Mouse (Mus musculus) forebrain, embryonic 11.5 days (tissue): ENCODE measurements at regions not wholly inside any gene's neighbourhood (a gene's known extent, or its start where the extent isn't known, plus 50 kb on each side); places are given as distances from the start of the nearest gene placed in this dataset.

Source experiments
- ATAC-seq: fragments of 200-750 bp; cut with Nextera tagmentation; replicated peaks from 2 replicates; pipeline ENCODE4 v1.8.0; 2017; ENCODE audit warnings: moderate TSS enrichment; ENCODE audit not compliant: low FRiP score
- DNase-seq: peaks from one replicate; pipeline ENCODE4 v3.0.0-alpha.2; 2017; ENCODE audit warnings: low spot score
- H3K27ac ChIP-seq: fragments of 300-500 bp; sonication (generic); 2 replicates; pipeline ENCODE4 v1.5.1; 2014; ENCODE audit warnings: low read depth, low read length
- H3K27me3 ChIP-seq: fragments of 300-500 bp; sonication (generic); 2 replicates; pipeline ENCODE4 v1.6.1; 2014; ENCODE audit warnings: mild to moderate bottlenecking, low read length, mixed read lengths; ENCODE audit not compliant: control insufficient read depth, insufficient read depth
- H3K36me3 ChIP-seq: fragments of 300-500 bp; sonication (generic); 2 replicates; pipeline ENCODE4 v1.6.1; 2014; ENCODE audit warnings: mild to moderate bottlenecking, low read length, moderate library complexity, mixed read lengths; ENCODE audit not compliant: control insufficient read depth, insufficient read depth
- H3K4me1 ChIP-seq: fragments of 300-500 bp; sonication (generic); replicated peaks from 2 replicates; pipeline ENCODE4 v1.6.1; 2014; ENCODE audit warnings: low read length, mixed read lengths; ENCODE audit not compliant: control insufficient read depth, insufficient read depth
- H3K4me2 ChIP-seq: fragments of 300-500 bp; sonication (generic); 2 replicates; pipeline ENCODE4 v1.6.1; 2014; ENCODE audit warnings: low read depth, mild to moderate bottlenecking, low read length, moderate library complexity, mixed read lengths; ENCODE audit not compliant: severe bottlenecking
- H3K4me3 ChIP-seq: fragments of 300-500 bp; sonication (generic); 2 replicates; pipeline ENCODE4 v1.5.1; 2014; ENCODE audit warnings: low read depth, low read length
- H3K9ac ChIP-seq: fragments of 300-500 bp; sonication (generic); 2 replicates; pipeline ENCODE4 v1.6.1; 2014; ENCODE audit warnings: low read length
- H3K9me3 ChIP-seq: fragments of 300-500 bp; sonication (generic); 2 replicates; pipeline ENCODE4 v1.6.1; 2016; ENCODE audit warnings: low read length, mixed read lengths; ENCODE audit not compliant: control insufficient read depth
- WGBS: fragments of 180-500 bp; shearing (Covaris S2); extraction: QIAGEN DNeasy Blood & Tissue Kit; methylation state at CpG from one replicate; pipeline ENCODE4 v1.1.7; 2014; 5-methylcytosine and 5-hydroxymethylcytosine counted together

DNA sequence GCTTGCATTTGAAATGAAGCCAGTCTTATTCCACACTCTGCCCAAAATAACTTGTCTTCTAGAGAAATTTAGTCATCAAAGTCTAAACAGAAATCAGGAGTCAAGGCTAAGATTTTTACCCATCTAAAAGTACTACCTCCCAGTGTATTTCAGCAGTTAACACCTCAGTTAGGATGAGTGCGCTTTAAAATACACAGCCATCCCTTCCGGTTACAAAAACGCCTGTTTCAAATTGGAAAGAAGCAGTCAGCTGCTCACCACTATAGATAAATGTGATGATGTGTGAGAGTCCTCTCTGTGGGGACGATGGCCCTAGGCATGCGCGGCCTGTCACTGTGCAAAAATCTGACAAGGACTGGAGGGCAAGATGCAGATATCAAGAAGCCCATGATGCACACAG is 99.0 kb upstream of the Dazl start:
- H3K9ac ChIP-seq, result no peak overlapping the region
- H3K9me3 ChIP-seq, result no peaks in the 10 kb centered on the region
- 94% methylated on average over 6 of the region's 6 CpGs for WGBS
- no peak overlapping the region for H3K27ac ChIP-seq
- no peak overlapping the region for H3K4me2 ChIP-seq
- no peaks in the 10 kb centered on the region for H3K36me3 ChIP-seq
- no peak for DNase-seq
- ATAC-seq, result no peak
- H3K4me1 ChIP-seq, result no peaks in the 10 kb centered on the region
- H3K27me3 ChIP-seq, result no peaks in the 10 kb centered on the region
- no peak overlapping the region for H3K4me3 ChIP-seq

- H3K27ac ChIP-seq, result no peak overlapping the region
- no peaks in the 10 kb centered on the region for H3K9me3 ChIP-seq
- no peak overlapping the region for H3K9ac ChIP-seq
- WGBS, result 78% methylated on average over 2 of the region's 2 CpGs
- no peaks in the 10 kb centered on the region for H3K4me1 ChIP-seq
- ATAC-seq (no peak), DNase-seq (no peak)
- no peaks in the 10 kb centered on the region for H3K36me3 ChIP-seq
- no peaks in the 10 kb centered on the region for H3K27me3 ChIP-seq
- no peak overlapping the region for H3K4me3 ChIP-seq
- H3K4me2 ChIP-seq, result no peak overlapping the region
Measured at GRCm38 (mm10) chr17:50392966-50393365, 99.5 kb upstream of the Dazl start.

DNA sequence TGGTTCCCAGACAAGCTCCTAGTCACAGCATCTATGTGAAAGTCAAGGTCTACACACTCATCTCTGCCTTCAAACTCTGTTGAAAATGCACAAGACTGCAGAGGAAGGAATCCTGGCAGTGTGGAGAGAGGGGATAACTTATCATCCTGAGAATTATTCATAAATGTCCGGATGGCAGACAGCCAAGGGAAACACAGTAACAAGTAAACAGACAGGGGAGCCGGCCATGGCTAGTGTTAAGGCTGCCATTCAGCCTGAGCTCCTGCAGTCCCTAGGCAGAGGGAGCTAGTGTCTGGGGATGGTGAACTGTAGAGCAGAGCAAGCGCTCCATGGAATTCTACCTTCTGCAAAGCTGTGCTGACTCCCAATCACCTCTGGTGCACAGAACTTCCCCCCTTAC is 100.3 kb upstream of the Dazl start:
- DNase-seq (no peak), ATAC-seq (no peak)
- Histone ChIP-seq H3K4me3 (no peak overlapping the region), H3K9me3 (no peaks in the 10 kb centered on the region), H3K9ac (no peak overlapping the region), H3K27me3 (no peaks in the 10 kb centered on the region), H3K36me3 (no peaks in the 10 kb centered on the region), H3K4me1 (no peaks in the 10 kb centered on the region), H3K4me2 (no peak overlapping the region), H3K27ac (no peak overlapping the region)
- WGBS, result 86% methylated on average over 3 of the region's 3 CpGs

GRCm38 (mm10) chr17:50394801-50395200 is 101.4 kb upstream of the Dazl start:
- WGBS, result 93% methylated on average over 1 of the region's 1 CpGs
- H3K36me3 ChIP-seq, result no peaks in the 10 kb centered on the region
- H3K27ac ChIP-seq, result no peak overlapping the region
- DNase-seq (no peak), ATAC-seq (no peak)
- no peaks in the 10 kb centered on the region for H3K27me3 ChIP-seq
- no peak overlapping the region for H3K9ac ChIP-seq
- H3K4me2 ChIP-seq, result no peak overlapping the region
- H3K9me3 ChIP-seq, result no peaks in the 10 kb centered on the region
- no peak overlapping the region for H3K4me3 ChIP-seq
- H3K4me1 ChIP-seq, result no peaks in the 10 kb centered on the region

GRCm38 (mm10) chr17:50395669-50396068 is 102.2 kb upstream of the Dazl start:
- no peak for ATAC-seq
- H3K9ac ChIP-seq, result no peak overlapping the region
- H3K27ac ChIP-seq, result no peak overlapping the region
- H3K4me1 ChIP-seq, result no peaks in the 10 kb centered on the region
- WGBS, result 94% methylated on average over 11 of the region's 11 CpGs
- no peak for DNase-seq
- no peaks in the 10 kb centered on the region for H3K36me3 ChIP-seq
- H3K4me2 ChIP-seq, result no peak overlapping the region
- no peaks in the 10 kb centered on the region for H3K27me3 ChIP-seq
- no peak overlapping the region for H3K4me3 ChIP-seq
- H3K9me3 ChIP-seq, result no peaks in the 10 kb centered on the region

GRCm38 (mm10) chr17:50397324-50397723 is 103.9 kb upstream of the Dazl start:
- Histone ChIP-seq H3K27ac (no peak overlapping the region), H3K9me3 (no peaks in the 10 kb centered on the region), H3K36me3 (no peaks in the 10 kb centered on the region), H3K27me3 (no peaks in the 10 kb centered on the region), H3K4me1 (no peaks in the 10 kb centered on the region), H3K9ac (no peak overlapping the region), H3K4me2 (no peak overlapping the region), H3K4me3 (no peak overlapping the region)
- ATAC-seq (no peak), DNase-seq (no peak)
- WGBS, result 80% methylated on average over 4 of the region's 4 CpGs

- DNase-seq, result no peak
- no peaks in the 10 kb centered on the region for H3K9me3 ChIP-seq
- H3K4me1 ChIP-seq, result no peaks in the 10 kb centered on the region
- H3K4me3 ChIP-seq, result no peak overlapping the region
- 58% methylated on average over 11 of the region's 11 CpGs for WGBS
- no peaks in the 10 kb centered on the region for H3K27me3 ChIP-seq
- H3K36me3 ChIP-seq, result no peaks in the 10 kb centered on the region
- no peak overlapping the region for H3K9ac ChIP-seq
- ATAC-seq, result no peak
- no peak overlapping the region for H3K27ac ChIP-seq
- H3K4me2 ChIP-seq, result no peak overlapping the region
Measured at GRCm38 (mm10) chr17:50407249-50407990, 101.8 kb upstream of the Plcl2 start.

GRCm38 (mm10) chr17:50408581-50408980 is 100.6 kb upstream of the Plcl2 start:
- WGBS, result 91% methylated on average over 10 of the region's 10 CpGs
- H3K27me3 ChIP-seq, result no peaks in the 10 kb centered on the region
- DNase-seq, result no peak

GRCm38 (mm10) chr17:50409271-50409670 is 99.9 kb upstream of the Plcl2 start:
- no peak for DNase-seq
- no peak for ATAC-seq
- H3K9ac ChIP-seq, result no peak overlapping the region
- H3K36me3 ChIP-seq, result no peaks in the 10 kb centered on the region
- WGBS, result 91% methylated on average over 3 of the region's 3 CpGs
- no peak overlapping the region for H3K4me3 ChIP-seq
- no peaks in the 10 kb centered on the region for H3K9me3 ChIP-seq
- H3K27me3 ChIP-seq, result no peaks in the 10 kb centered on the region
- no peak overlapping the region for H3K27ac ChIP-seq
- H3K4me1 ChIP-seq, result no peaks in the 10 kb centered on the region
- no peak overlapping the region for H3K4me2 ChIP-seq

More at GRCm38 (mm10) chr17:50408581-50408980, 100.6 kb upstream of the Plcl2 start:
- Histone ChIP-seq H3K36me3 (no peaks in the 10 kb centered on the region), H3K4me2 (no peak overlapping the region), H3K4me3 (no peak overlapping the region), H3K9ac (no peak overlapping the region), H3K9me3 (no peaks in the 10 kb centered on the region), H3K4me1 (no peaks in the 10 kb centered on the region), H3K27ac (no peak overlapping the region)
- ATAC-seq, result no peak
